Mouse (Mus musculus) intestine, embryonic 14.5 days (tissue): ENCODE measurements around the gene Olfr1131. TPM values are rescaled to one million over a fixed set of nuclear protein-coding genes. Genes with fewer than 3 reads are reported as not detected.
"Not testable (repeated sequence)": the region's sequence is repeated elsewhere in the genome, so short reads cannot be mapped to it uniquely, and the experiment has no call there.

Source experiments
- ATAC-seq: fragments of 200-750 bp; cut with Nextera tagmentation; replicated peaks from 2 replicates; pipeline ENCODE4 v1.8.0; 2017; ENCODE audit warnings: low read depth, moderate number of reproducible peaks, moderate TSS enrichment, moderate library complexity; ENCODE audit not compliant: low FRiP score, low TSS enrichment
- DNase-seq: peaks from one replicate; pipeline ENCODE4 v3.0.0-alpha.2; 2018; ENCODE audit warnings: low spot score
- H3K27ac ChIP-seq: fragments of 300-500 bp; sonication (generic); 2 replicates; pipeline ENCODE4 v1.5.1; 2014; ENCODE audit warnings: low read depth, mild to moderate bottlenecking, control low read depth
- H3K27me3 ChIP-seq: fragments of 300-500 bp; sonication (generic); replicated peaks from 2 replicates; pipeline ENCODE4 v1.6.1; 2014; ENCODE audit warnings: low read length, control low read depth; ENCODE audit not compliant: control insufficient read depth, insufficient read depth
- H3K36me3 ChIP-seq: fragments of 300-500 bp; sonication (generic); 2 replicates; pipeline ENCODE4 v1.6.1; 2014; ENCODE audit warnings: low read length, control low read depth; ENCODE audit not compliant: control insufficient read depth, insufficient read depth
- H3K4me1 ChIP-seq: fragments of 300-500 bp; sonication (generic); replicated peaks from 2 replicates; pipeline ENCODE4 v1.6.1; 2014; ENCODE audit warnings: low read length, control low read depth, mixed read lengths; ENCODE audit not compliant: control insufficient read depth, insufficient read depth
- H3K4me2 ChIP-seq: fragments of 300-500 bp; sonication (generic); 2 replicates; pipeline ENCODE4 v1.6.1; 2014; ENCODE audit warnings: low read length
- H3K4me3 ChIP-seq: fragments of 300-500 bp; sonication (generic); 2 replicates; pipeline ENCODE4 v1.5.1; 2014; ENCODE audit warnings: low read depth, low read length, control low read depth, mixed read lengths
- H3K9ac ChIP-seq: fragments of 300-500 bp; sonication (generic); 2 replicates; pipeline ENCODE4 v1.6.1; 2014; ENCODE audit warnings: mild to moderate bottlenecking, low read length
- H3K9me3 ChIP-seq: fragments of 300-500 bp; sonication (generic); 2 replicates; pipeline ENCODE4 v1.6.1; 2016; ENCODE audit warnings: low read length, control low read depth; ENCODE audit not compliant: control insufficient read depth
- WGBS: fragments of 180-500 bp; shearing (Covaris S2); extraction: QIAGEN DNeasy Blood & Tissue Kit; methylation state at CpG from one replicate; pipeline ENCODE4 v1.1.7; 2014; 5-methylcytosine and 5-hydroxymethylcytosine counted together
- polyA plus RNA-seq: library from polyadenylated mRNA; unstranded; fragments of >200 nt; fragmentation: Nextera tagmentation; extraction: Ambion mirVana; gene quantifications from 2 replicates; pipeline ENCODE4 v1.2.1, GENCODE M21; 2014

The Olfr1131 gene
- not detected in 2 replicates for polyA plus RNA-seq

DNA sequence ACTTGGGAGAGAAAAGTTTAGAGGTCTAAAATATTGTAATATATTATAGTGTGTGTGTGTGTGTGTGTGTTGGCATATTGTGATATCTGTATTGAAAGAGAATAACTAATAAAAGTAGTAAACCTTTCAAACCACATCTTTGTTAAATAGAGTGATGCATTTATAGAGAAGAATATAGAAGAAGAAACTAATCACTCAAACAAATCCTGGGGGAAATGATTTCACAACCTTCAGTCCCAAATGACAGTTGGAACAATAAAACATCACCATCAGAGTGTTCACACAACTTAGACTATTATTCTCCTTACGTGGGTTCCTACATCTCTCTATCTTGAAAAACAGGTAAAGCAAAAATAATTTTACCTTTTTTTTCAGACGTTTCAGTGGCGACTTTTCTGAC lies at the start of gene Olfr1131:
Gene Olfr1131 (plus strand): TSS at position 301 of the 400 bp plus-strand sequence.
- 73% methylated on average over 3 of the region's 3 CpGs for WGBS
- no peaks in the 10 kb centered on the region for H3K9me3 ChIP-seq
- ATAC-seq (no peak), DNase-seq (no peak)
- no peak within 1 kb of the TSS for H3K9ac ChIP-seq
- H3K4me3 ChIP-seq: no peak within 1 kb of the TSS
- no peaks in the 10 kb centered on the region for H3K4me1 ChIP-seq
- H3K27ac ChIP-seq: no peak within 1 kb of the TSS
- H3K27me3 ChIP-seq: no peaks in the 10 kb centered on the region
- H3K36me3 ChIP-seq: no peaks in the 10 kb centered on the region
- no peak within 1 kb of the TSS for H3K4me2 ChIP-seq

DNA sequence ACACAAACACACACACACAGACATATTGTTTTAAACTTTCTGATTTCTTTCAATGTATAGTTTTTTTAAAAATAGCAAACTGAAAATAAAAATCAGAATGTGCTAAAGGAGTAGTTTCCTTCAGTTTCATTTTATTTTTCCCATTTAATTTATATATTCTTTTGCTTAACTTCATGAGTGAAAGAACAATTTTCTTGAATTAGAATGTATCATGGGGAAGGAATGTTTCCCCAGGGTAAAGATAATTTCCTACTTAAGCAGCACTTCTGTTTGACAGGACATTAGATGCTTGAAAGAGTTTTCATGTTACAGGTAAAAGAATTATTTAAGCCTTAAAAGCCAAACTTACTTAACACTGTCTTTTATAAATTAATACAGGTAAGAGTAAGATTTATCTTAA lies 21.0 kb upstream of the Olfr1131 start, which contains the start of gene Olfr1130:
Gene Olfr1130 (plus strand): TSS at position 301 of the 400 bp plus-strand sequence.
- ATAC-seq, DNase-seq: not testable (repeated sequence)

DNA sequence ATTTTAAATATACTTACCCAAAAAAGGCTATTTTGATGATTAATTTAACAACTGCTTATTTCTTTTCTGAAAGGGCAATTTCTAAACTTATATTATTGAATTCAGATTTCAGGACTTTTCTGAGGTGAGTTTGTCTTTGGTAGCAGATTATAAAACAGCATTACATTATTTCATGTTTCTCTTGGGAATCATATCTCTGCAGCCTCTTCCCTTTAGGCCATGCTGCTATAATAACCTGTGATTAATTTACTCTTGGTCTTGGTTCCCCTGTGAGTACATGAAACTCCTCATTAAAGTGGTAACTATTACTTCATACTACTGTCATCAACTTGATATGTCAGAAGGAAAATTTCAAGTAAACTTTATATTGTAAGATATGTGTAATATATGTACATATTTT lies 10.5 kb downstream of the Olfr1131 start, which contains the start of gene Olfr1132:
Gene Olfr1132 (minus strand): TSS at position 101 of the 400 bp plus-strand sequence.
- Histone ChIP-seq H3K27ac (no peak within 1 kb of the TSS), H3K9me3 (no peaks in the 10 kb centered on the region), H3K4me1 (no peaks in the 10 kb centered on the region), H3K36me3 (no peaks in the 10 kb centered on the region), H3K4me2 (no peak within 1 kb of the TSS), H3K27me3 (no peaks in the 10 kb centered on the region), H3K9ac (no peak within 1 kb of the TSS), H3K4me3 (no peak within 1 kb of the TSS)
- DNase-seq (no peak), ATAC-seq (no peak)

More for the DNA sequence above, 21.0 kb upstream of the Olfr1131 start, which contains the start of gene Olfr1130:
- H3K4me1 ChIP-seq, H3K4me2 ChIP-seq, H3K27ac ChIP-seq, H3K9me3 ChIP-seq, H3K27me3 ChIP-seq, H3K4me3 ChIP-seq, H3K9ac ChIP-seq, H3K36me3 ChIP-seq: not testable (repeated sequence)

DNA sequence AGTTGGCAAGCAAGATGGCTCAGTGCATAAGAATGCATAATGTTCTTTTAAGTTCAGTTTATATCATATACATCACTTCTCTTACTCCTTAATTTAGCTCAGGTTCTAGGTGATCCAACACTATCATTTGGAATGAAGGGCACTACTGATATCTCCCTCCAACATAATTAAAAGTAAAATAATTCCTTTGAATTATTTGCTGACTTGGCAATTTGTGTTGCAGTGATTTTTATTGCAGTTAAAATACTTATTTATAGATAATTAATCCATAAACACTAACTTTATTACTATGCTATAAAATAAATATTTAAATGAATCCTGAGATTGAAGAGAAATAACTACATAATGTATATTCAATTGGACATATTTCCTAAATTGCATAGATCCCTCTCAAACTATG lies 15.5 kb downstream of the Olfr1131 start:
- Histone ChIP-seq H3K27me3 (no peaks in the 10 kb centered on the region), H3K9ac (no peak overlapping the region), H3K4me1 (no peaks in the 10 kb centered on the region), H3K9me3 (no peaks in the 10 kb centered on the region), H3K4me2 (no peak overlapping the region), H3K27ac (no peak overlapping the region), H3K36me3 (no peaks in the 10 kb centered on the region), H3K4me3 (no peak overlapping the region)
- no peak for DNase-seq
- no peak for ATAC-seq

DNA sequence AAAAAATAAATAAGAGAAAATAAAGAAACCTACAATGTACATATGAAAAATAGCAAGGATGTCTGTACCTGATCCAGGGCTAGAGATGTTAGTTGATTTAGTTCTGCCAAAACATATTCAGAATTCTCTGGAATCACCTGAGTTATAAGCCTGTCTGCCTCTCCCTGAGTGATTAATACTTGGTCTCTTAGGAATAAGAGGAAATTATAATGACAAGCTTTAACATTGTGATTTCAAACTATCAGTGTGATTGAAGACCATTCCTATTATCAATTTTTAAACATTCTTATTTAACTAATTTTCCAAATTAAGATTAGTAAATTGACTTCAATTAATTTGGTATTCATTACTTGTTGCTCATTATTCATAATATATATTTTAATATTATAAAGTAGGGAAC lies 20.4 kb downstream of the Olfr1131 start, which contains the start of gene Olfr1133:
Gene Olfr1133 (minus strand): TSS at position 101 of the 400 bp plus-strand sequence.
- no peak within 1 kb of the TSS for H3K4me2 ChIP-seq
- H3K27me3 ChIP-seq: no peaks in the 10 kb centered on the region
- ATAC-seq (no peak), DNase-seq (no peak)
- no peak within 1 kb of the TSS for H3K27ac ChIP-seq
- H3K36me3 ChIP-seq: no peaks in the 10 kb centered on the region
- no peaks in the 10 kb centered on the region for H3K4me1 ChIP-seq
- H3K9ac ChIP-seq: no peak within 1 kb of the TSS
- no peaks in the 10 kb centered on the region for H3K9me3 ChIP-seq
- no peak within 1 kb of the TSS for H3K4me3 ChIP-seq

DNA sequence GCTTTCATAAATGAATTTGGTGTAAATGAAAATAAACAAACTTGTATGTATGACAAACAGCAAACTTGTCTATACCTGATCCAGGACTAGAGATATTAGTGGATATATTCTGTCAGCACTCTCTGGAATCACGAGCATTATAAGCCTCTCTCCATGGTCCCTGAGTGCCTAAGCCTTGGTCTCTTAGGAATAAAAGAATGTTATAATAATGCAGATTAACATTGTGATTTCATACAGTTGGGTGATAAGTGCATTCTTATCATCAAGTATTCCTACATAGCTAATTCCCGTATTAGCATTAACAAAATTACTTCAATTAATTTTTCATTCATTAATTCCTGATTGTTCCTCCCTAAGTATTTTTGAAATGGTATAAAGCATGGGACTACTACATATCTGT lies 31.5 kb downstream of the Olfr1131 start, which contains the start of gene Olfr1134:
Gene Olfr1134 (minus strand): TSS at position 101 of the 400 bp plus-strand sequence.
- 89% methylated on average over 2 of the region's 2 CpGs for WGBS
- H3K9me3 ChIP-seq: no peaks in the 10 kb centered on the region

DNA sequence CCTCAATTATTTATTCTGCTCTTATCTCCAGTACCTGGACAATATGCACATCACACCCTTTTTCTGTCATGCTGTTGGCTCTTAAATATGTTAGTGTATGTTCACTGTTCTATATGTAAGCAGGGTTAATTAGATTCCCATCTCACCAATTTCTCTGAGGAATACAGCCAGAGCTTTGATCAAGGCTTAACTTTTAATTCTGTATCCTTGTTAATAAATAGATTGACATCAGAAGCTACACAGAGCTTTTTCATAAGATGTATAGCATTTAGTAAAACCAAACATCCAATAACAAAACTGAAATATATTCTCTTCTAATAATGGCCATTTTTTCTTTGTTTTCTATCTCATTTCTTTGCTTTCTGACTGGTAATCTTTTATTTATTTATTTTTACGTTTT lies 46.7 kb downstream of the Olfr1131 start, which contains the start of gene Olfr1135:
Gene Olfr1135 (minus strand): TSS at position 101 of the 400 bp plus-strand sequence.
- Histone ChIP-seq H3K4me1 (no peaks in the 10 kb centered on the region), H3K9me3 (no peaks in the 10 kb centered on the region), H3K27me3 (no peaks in the 10 kb centered on the region), H3K27ac (no peak within 1 kb of the TSS), H3K4me2 (no peak within 1 kb of the TSS), H3K9ac (no peak within 1 kb of the TSS), H3K36me3 (no peaks in the 10 kb centered on the region), H3K4me3 (no peak within 1 kb of the TSS)
- WGBS: 16% methylated on average over 1 of the region's 1 CpGs
- no peak for DNase-seq
- ATAC-seq: no peak

More for the DNA sequence above, 31.5 kb downstream of the Olfr1131 start, which contains the start of gene Olfr1134:
- Histone ChIP-seq H3K4me3 (no peak within 1 kb of the TSS), H3K36me3 (no peaks in the 10 kb centered on the region), H3K27me3 (no peaks in the 10 kb centered on the region), H3K4me1 (no peaks in the 10 kb centered on the region), H3K9ac (no peak within 1 kb of the TSS), H3K27ac (no peak within 1 kb of the TSS), H3K4me2 (no peak within 1 kb of the TSS)
- DNase-seq: no peak
- ATAC-seq: no peak

Other genes starting within 250 kb of the Olfr1131 start
- not detected in 2 replicates for gene Olfr1122, start 241.3 kb upstream of the Olfr1131 start, polyA plus RNA-seq
- not detected in 2 replicates for gene Olfr1123, start 210.5 kb upstream of the Olfr1131 start, polyA plus RNA-seq
- gene Olfr1124, start 196.8 kb upstream of the Olfr1131 start, polyA plus RNA-seq: 0.07 TPM in 1 of 2 replicates, not detected in the other
- not detected in 2 replicates for gene Olfr1126, start 173.1 kb upstream of the Olfr1131 start, polyA plus RNA-seq
- not detected in 2 replicates for gene Pramel7, start 130.0 kb upstream of the Olfr1131 start, polyA plus RNA-seq
- not detected in 2 replicates for gene Pramel6, start 120.5 kb upstream of the Olfr1131 start, polyA plus RNA-seq
- not detected in 2 replicates for gene Olfr153, start 95.3 kb upstream of the Olfr1131 start, polyA plus RNA-seq
- gene Olfr1128, start 81.6 kb upstream of the Olfr1131 start, polyA plus RNA-seq: not detected in 2 replicates
- gene Olfr1129, start 53.2 kb upstream of the Olfr1131 start, polyA plus RNA-seq: not detected in 2 replicates
- gene Olfr1130, start 20.9 kb upstream of the Olfr1131 start, polyA plus RNA-seq: not detected in 2 replicates
- not detected in 2 replicates for gene Olfr1132, start 10.4 kb downstream of the Olfr1131 start, polyA plus RNA-seq
- not detected in 2 replicates for gene Olfr1133, start 20.3 kb downstream of the Olfr1131 start, polyA plus RNA-seq
- not detected in 2 replicates for gene Olfr1134, start 31.4 kb downstream of the Olfr1131 start, polyA plus RNA-seq
- gene Olfr1135, start 46.6 kb downstream of the Olfr1131 start, polyA plus RNA-seq: not detected in 2 replicates
- not detected in 2 replicates for gene Olfr1136, start 66.8 kb downstream of the Olfr1131 start, polyA plus RNA-seq
- not detected in 2 replicates for gene Olfr1137, start 86.1 kb downstream of the Olfr1131 start, polyA plus RNA-seq
- not detected in 2 replicates for gene Olfr1138, start 112.9 kb downstream of the Olfr1131 start, polyA plus RNA-seq
- gene Olfr1140, start 116.6 kb downstream of the Olfr1131 start, polyA plus RNA-seq: not detected in 2 replicates
- gene Olfr1141, start 126.9 kb downstream of the Olfr1131 start, polyA plus RNA-seq: not detected in 2 replicates
- not detected in 2 replicates for gene Olfr152, start 152.4 kb downstream of the Olfr1131 start, polyA plus RNA-seq
- not detected in 2 replicates for gene Olfr1143, start 173.5 kb downstream of the Olfr1131 start, polyA plus RNA-seq
- gene Olfr1145, start 182.7 kb downstream of the Olfr1131 start, polyA plus RNA-seq: not detected in 2 replicates
- not detected in 2 replicates for gene Olfr1148, start 203.4 kb downstream of the Olfr1131 start, polyA plus RNA-seq
- gene Olfr1150-ps1, start 216.9 kb downstream of the Olfr1131 start, polyA plus RNA-seq: not detected in 2 replicates
- gene Olfr1151, start 228.8 kb downstream of the Olfr1131 start, polyA plus RNA-seq: not detected in 2 replicates
- gene Olfr1152, start 239.4 kb downstream of the Olfr1131 start, polyA plus RNA-seq: not detected in 2 replicates